Comparison of ENCODE assay signal across 32 mouse cellular contexts in the genomic region with DNA sequence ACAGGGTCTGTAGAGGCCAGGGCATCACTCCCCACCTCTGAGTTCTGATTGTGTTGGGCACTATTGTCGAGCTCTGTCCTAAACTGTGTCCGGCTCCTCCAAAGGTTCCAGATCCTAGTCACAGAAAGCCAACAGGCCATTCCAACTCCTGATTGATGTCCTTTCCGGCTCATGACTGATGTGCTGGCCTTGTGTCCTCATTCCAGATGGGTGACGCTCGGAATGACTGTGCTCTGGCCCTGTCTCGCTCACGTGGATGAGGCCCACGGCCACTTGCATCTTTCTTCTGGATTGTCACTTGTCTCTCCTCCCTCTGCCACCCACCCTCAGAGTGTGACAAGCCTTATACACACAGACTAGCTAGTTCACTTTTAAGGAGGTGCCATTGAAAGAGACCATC. TPM values are rescaled to one million over a fixed set of nuclear protein-coding genes. Genes with fewer than 3 reads are reported as not detected.
DNase-seq lines count a peak whose midpoint lies in the region; ATAC-seq and TF ChIP-seq lines count a peak whose summit lies in the region.
"Had no signal": no experiment of that assay in that cellular context is flagged by ENCODE, and none has a peak within 500 bp of the region (broad histone marks: within the 10 kb centered on the region; RNA-seq: fewer than 3 reads in every experiment).

No protein-coding gene starts in this region.

- no peak for ATAC-seq in lung, embryonic 15.5 days (ENCODE audit: borderline replicate concordance, extremely low read depth, low FRiP score, low TSS enrichment)
- ATAC-seq: forebrain, embryonic 13.5 days; Patski had no signal

- no peaks in the 10 kb centered on the region for H3K27me3 ChIP-seq in lung, embryonic 15.5 days
- H3K27me3 ChIP-seq in limb, embryonic 10.5 days (ENCODE audit: low read depth, poor library complexity, severe bottlenecking), result no peaks in the 10 kb centered on the region
- H3K27me3 ChIP-seq: embryonic facial prominence, embryonic 13.5 days; forebrain, embryonic 13.5 days; neural tube, embryonic 15.5 days; Patski had no signal

- no peak overlapping the region for H3K9ac ChIP-seq in lung, embryonic 15.5 days
- H3K9ac ChIP-seq: embryonic facial prominence, embryonic 13.5 days; forebrain, embryonic 13.5 days; hindbrain, embryonic 13.5 days; liver, embryonic 14.5 days; neural tube, embryonic 15.5 days had no signal

- no peak overlapping the region for H3K4me2 ChIP-seq in lung, embryonic 15.5 days
- H3K4me2 ChIP-seq: embryonic facial prominence, embryonic 13.5 days; forebrain, embryonic 13.5 days; hindbrain, embryonic 13.5 days; midbrain, embryonic 11.5 days; neural tube, embryonic 15.5 days had no signal

- no peak overlapping the region for H3K4me3 ChIP-seq in lung, embryonic 15.5 days
- H3K4me3 ChIP-seq in lung, adult 2 months (replicated peaks; ENCODE audit: extremely low read depth, low read depth, low read length), result no peak overlapping the region
- no peak overlapping the region for H3K4me3 ChIP-seq in limb, embryonic 10.5 days
- H3K4me3 ChIP-seq: embryonic facial prominence, embryonic 13.5 days; erythroblast, embryonic 14.5 days; forebrain, embryonic 13.5 days; heart, adult 2 months; hindbrain, embryonic 13.5 days; neural tube, embryonic 15.5 days had no signal

- no peak for DNase-seq in lung, adult 2 months
- peak; percentile 66 for DNase-seq in adrenal gland, postnatal 10 days
- no peak for DNase-seq in limb, embryonic 10.5 days (ENCODE audit: low spot score)
- peak; percentile 59 for DNase-seq in skeletal muscle tissue, adult 2 months (ENCODE audit: low read depth, low spot score)
- DNase-seq in ovary, postnatal 14 days (ENCODE audit: low spot score), result no peak
- DNase-seq in embryo, embryonic 11 days, result no peak
- DNase-seq: B cell, adult 2 months; cerebellum, adult 9-11 months; gastrocnemius, postnatal 10 days; heart, adult 2 months; heart, postnatal 36 days; kidney, adult 11 months; kidney, postnatal 4 days; thymus, adult 2 months; thymus, postnatal 4 days had no signal

- 53% methylated on average over 8 of the region's 8 CpGs for WGBS in lung, embryonic 15.5 days
- 67% methylated on average over 8 of the region's 8 CpGs for WGBS in lung, adult 2 months
- WGBS in limb, embryonic 10.5 days, result 86% methylated on average over 8 of the region's 8 CpGs

- peaks cover 85% of the 10 kb centered on the region for H3K4me1 ChIP-seq in lung, embryonic 15.5 days
- peaks cover 4% of the 10 kb centered on the region; the same call in 1 of the 2 replicates for H3K4me1 ChIP-seq in lung, adult 2 months (ENCODE audit: control insufficient read depth, insufficient read depth, low read length)
- H3K4me1 ChIP-seq in limb, embryonic 10.5 days, result peaks cover 53% of the 10 kb centered on the region
- H3K4me1 ChIP-seq: hindbrain, embryonic 13.5 days had no signal

- TF ChIP-seq POLR2A in lung, adult 2 months (IDR thresholded peaks at IDR 0.05; ENCODE audit: borderline replicate concordance, extremely low read depth, low read depth, low read length), result no peak

- no peaks in the 10 kb centered on the region for H3K36me3 ChIP-seq in lung, embryonic 15.5 days
- H3K36me3 ChIP-seq in limb, embryonic 10.5 days, result no peaks in the 10 kb centered on the region
- H3K36me3 ChIP-seq: embryonic facial prominence, embryonic 13.5 days; G1E; hindbrain, embryonic 13.5 days; neural tube, embryonic 15.5 days had no signal

- H3K9me3 ChIP-seq in lung, embryonic 15.5 days, result no peaks in the 10 kb centered on the region
- H3K9me3 ChIP-seq in limb, embryonic 10.5 days (replicated peaks), result no peaks in the 10 kb centered on the region
- H3K9me3 ChIP-seq: embryonic facial prominence, embryonic 13.5 days; forebrain, embryonic 13.5 days; hindbrain, embryonic 13.5 days; neural tube, embryonic 15.5 days had no signal

- no peak for TF ChIP-seq CTCF in lung, adult 2 months (IDR thresholded peaks at IDR 0.05; ENCODE audit: insufficient read depth, low read length)

- peak overlapping the region; percentile 46 for H3K27ac ChIP-seq in lung, embryonic 15.5 days
- H3K27ac ChIP-seq in limb, embryonic 10.5 days, result peak overlapping the region; percentile 63; the same call in 1 of the 2 replicates
- H3K27ac ChIP-seq: embryonic facial prominence, embryonic 13.5 days; forebrain, embryonic 13.5 days; heart, adult 2 months; hindbrain, embryonic 13.5 days; liver, embryonic 14.5 days; neural tube, embryonic 15.5 days; stomach, postnatal 0 days had no signal

RNA-seq across cellular contexts. Expression of a gene that starts 18.1 kb away (rescaled TPM):
- 189 TPM in 2 replicates for polyA plus RNA-seq in lung, embryonic 15.5 days (2015; fragmentation: Nextera tagmentation; extraction: Ambion mirVana)
- 50.8 and 53.9 TPM in 2 replicates for polyA plus RNA-seq in lung, adult 2 months (2012; rRNA removed)
- total RNA-seq in adrenal gland, postnatal 10 days (2021), result 10 to 100 TPM; 52.0 to 57.7 TPM
- 26.3 and 38.9 TPM in 2 replicates for polyA plus RNA-seq in limb, embryonic 10.5 days (2016; fragmentation: Nextera tagmentation; extraction: Ambion mirVana)
- total RNA-seq: CH12.LX, G1E had no signal

RNA-seq across cellular contexts. Expression of a gene that starts 42.9 kb away (rescaled TPM):
- 0.53 TPM in 1 of 2 replicates, not detected in the other for polyA plus RNA-seq in lung, embryonic 15.5 days (2015; fragmentation: Nextera tagmentation; extraction: Ambion mirVana)
- polyA plus RNA-seq in lung, adult 2 months (2012; rRNA removed), result not detected in 2 replicates
- total RNA-seq in adrenal gland, postnatal 10 days (2021), result 10 to 100 TPM; 31.2 to 68.1 TPM
- polyA plus RNA-seq in limb, embryonic 10.5 days (2016; fragmentation: Nextera tagmentation; extraction: Ambion mirVana), result not detected in 2 replicates
- total RNA-seq: CH12.LX; gastrocnemius, postnatal 10 days; heart, adult 2 months; heart, postnatal 36 days; left cerebral cortex, postnatal 14 days had no signal
- polyA plus RNA-seq: cortical plate, adult 2 months; embryonic facial prominence, embryonic 13.5 days; forebrain, embryonic 13.5 days; frontal cortex, adult 2 months; G1E; heart, adult 2 months; heart, embryonic 14.5 days; hindbrain, embryonic 13.5 days; limb, embryonic 14.5 days; midbrain, embryonic 11.5 days; neural tube, embryonic 15.5 days; Patski; thymus, adult 2 months had no signal

Comparison
In these comparisons a context has a peak if more than half of its experiments do, and no peak if none do; other contexts are left out.
1. DNase-seq: peak in adrenal gland, postnatal 10 days (single experiment) and skeletal muscle tissue, adult 2 months (single experiment); none in lung, adult 2 months (single experiment), limb, embryonic 10.5 days (single experiment), ovary, postnatal 14 days (single experiment) and embryo, embryonic 11 days (single experiment).